Mouse (Mus musculus) mouse trophoblast stem cell (cell line): Measurements from ENCODE around the gene Hecw2.

Experiments used
- in situ Hi-C, 2 experiments: fragments of 300-500 bp; cut with MseI, MboI; formaldehyde crosslinking; loops; 2 replicates in 1 of 2; 3 replicates in 1 of 2; pipeline ENCODE4 v1.15.1; 2025

Gene Hecw2

DNA sequence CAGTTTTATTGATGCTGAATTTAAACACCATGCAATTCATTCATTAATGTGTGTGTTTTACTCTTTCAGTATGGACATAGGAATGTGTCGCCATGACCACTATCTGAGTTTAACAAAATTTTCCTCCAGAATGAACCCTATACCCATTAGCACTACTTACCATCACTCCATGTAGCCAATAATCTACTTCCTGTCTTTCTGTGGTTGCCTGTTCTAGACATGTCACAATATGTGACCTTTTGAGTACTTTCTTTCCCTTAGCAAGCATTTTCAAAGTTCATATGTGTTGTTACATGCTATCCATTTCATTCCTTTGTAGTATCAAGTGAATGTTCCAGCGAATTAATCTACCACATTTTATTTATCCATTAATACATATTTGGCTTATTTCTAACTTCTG is 294.6 kb downstream of the Hecw2 start:
- in situ Hi-C loops: loop anchor here in 1 of 2 experiments (10.0 kb wide), 1 partner anchor 434 kb away; no protein-coding TSS in a partner anchor

DNA sequence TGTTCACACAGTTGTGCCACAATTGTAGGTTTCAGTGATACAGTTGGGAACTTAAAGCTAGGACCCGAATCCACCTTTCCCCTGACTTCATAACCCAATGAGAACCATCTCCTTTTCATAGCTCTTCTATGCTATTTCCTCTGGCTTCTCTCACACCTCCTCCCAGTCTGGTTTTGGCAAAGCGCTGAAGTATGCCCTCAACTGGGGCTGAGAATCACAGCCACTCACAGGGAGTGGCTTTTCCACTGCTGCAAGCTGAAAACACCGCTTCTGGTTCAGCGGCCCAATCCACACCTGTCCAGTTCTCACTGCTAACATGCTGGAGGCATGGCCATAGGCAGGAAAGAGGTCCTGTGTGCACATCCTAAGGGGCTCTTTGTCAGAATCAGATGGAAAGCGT is 300.7 kb downstream of the Hecw2 start:
- in situ Hi-C loops: loop anchor here (10.0 kb wide), 1 partner anchor 169 kb away; no protein-coding TSS in a partner anchor

- in situ Hi-C loops: loop anchor here (10.0 kb wide), 1 partner anchor 166 kb away; no protein-coding TSS in a partner anchor
Measured at GRCm38 (mm10) chr1:53890380-53890779, 304.6 kb downstream of the Hecw2 start.

GRCm38 (mm10) chr1:53889806-53890205 is 305.2 kb downstream of the Hecw2 start:
- in situ Hi-C loops: loop anchor here (10.0 kb wide), 1 partner anchor 165 kb away; no protein-coding TSS in a partner anchor

GRCm38 (mm10) chr1:53882480-53882879 is 312.5 kb downstream of the Hecw2 start:
- in situ Hi-C loops: no loop called here

GRCm38 (mm10) chr1:53875919-53876318 is 319.0 kb downstream of the Hecw2 start:
- in situ Hi-C loops: no loop called here

DNA sequence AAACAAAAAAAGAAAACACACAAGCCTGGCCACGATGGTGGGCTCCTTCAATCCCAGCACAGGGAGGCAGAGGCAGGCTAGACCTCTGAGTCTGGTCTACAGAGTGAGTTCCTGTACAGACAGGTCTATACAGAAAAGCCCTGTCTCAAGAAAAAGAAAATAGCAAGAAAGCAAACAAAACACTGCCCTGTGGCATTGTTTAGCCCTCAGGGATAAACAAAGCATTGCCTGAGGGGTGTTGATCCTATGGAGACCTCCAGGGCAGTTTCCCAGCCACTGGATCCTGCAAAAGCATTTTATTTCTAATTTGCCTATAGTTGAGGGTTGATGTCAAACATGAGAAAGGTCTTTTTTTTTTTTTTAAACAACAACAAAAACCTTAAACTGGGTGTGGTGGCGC is 327.7 kb downstream of the Hecw2 start:
- in situ Hi-C loops: no loop called here

DNA sequence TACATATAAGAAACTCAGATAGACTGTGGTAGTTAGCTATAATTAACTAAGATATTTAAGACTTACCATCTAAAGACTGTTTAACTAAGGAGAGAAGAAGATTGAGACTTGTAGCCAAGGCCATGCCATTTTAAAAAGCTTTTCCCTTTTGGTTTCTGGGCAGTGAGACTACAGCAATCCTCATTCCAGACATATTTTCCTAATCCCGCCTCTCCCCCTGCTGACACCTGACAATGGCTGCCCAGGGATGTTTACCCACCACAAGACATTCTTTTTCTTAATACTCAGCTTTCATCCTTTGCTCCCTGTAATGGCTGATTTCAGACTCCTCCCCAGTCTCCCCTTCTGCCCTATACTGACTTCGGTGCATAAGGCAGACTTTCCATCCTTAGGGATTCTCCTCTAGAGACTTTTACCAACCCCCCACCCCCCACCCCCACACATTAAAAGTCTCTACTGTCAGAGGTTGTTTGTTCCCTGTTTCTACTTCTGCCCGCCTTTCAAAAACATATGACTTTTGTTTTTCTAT is 328.5 kb downstream of the Hecw2 start:
- in situ Hi-C loops: no loop called here

- in situ Hi-C loops: no loop called here
Measured at GRCm38 (mm10) chr1:53864046-53864445, 330.9 kb downstream of the Hecw2 start.

DNA sequence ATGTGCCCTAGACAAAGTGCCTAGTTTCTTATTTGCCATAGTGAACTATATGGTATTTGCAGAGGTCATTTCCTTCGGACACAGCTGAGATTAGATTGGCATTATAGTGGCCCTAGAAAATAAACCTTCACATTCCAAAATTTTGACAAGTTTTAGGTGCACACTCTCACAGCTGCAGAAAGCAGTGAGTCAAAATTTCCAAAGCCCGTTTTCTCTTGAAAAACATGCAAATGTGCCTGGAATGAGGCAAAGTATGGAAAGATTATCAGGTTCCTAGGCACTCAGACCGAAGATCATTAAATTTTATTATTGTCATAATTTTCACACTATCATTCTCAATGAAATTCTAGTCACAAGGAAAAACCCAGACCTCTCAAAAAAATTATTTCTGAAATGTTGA is 334.4 kb downstream of the Hecw2 start:
- in situ Hi-C loops: no loop called here

GRCm38 (mm10) chr1:53859175-53859574 is 335.8 kb downstream of the Hecw2 start:
- in situ Hi-C loops: no loop called here

GRCm38 (mm10) chr1:53856501-53857103 is 338.4 kb downstream of the Hecw2 start:
- in situ Hi-C loops: no loop called here

- in situ Hi-C loops: no loop called here
Measured at GRCm38 (mm10) chr1:53855732-53856131, 339.2 kb downstream of the Hecw2 start.

- in situ Hi-C loops: no loop called here
Measured at GRCm38 (mm10) chr1:53852086-53852610, 342.8 kb downstream of the Hecw2 start.

GRCm38 (mm10) chr1:53851334-53851733 is 343.6 kb downstream of the Hecw2 start:
- in situ Hi-C loops: no loop called here

DNA sequence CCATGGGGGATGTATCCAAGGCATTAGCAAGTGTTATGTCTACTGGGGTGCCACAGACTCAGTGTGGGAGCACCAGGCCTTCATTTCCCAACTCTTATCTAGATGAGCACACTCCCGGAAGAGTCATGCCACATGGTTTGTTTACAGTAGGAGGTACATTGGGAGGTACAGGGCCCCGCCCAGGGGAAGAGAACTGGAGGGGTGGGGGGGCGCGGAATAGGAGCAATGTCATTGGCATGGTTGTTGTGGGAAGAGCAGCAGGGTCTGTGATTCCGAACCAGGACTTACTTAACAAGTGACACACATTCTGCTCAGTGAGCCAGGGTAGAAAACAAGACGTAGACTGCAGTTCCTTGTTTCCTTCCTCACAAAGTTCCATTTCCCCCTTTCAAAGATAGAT is 344.1 kb downstream of the Hecw2 start:
- in situ Hi-C loops: no loop called here

- in situ Hi-C loops: no loop called here
Measured at GRCm38 (mm10) chr1:53846665-53847237, 348.2 kb downstream of the Hecw2 start.

DNA sequence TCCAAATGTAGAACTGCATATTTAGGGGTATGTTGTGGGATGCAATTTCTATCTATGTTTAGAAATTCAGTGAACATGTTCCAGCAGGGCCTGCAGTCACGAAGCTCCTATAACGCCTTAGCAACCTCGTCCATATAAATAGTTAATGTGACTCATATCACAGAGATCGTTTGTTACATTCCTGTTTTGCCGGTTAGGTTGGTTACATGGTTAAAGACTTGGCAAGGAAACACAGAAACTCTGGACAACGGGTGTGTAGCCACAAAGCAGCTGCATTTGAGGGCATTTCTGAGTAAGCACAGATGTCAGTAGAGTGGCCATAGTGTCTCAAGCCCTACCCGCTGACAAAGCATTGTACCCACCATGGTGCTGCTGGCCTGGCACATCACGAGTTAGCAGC is 349.1 kb downstream of the Hecw2 start:
- in situ Hi-C loops: no loop called here

- in situ Hi-C loops: no loop called here
Measured at GRCm38 (mm10) chr1:53844914-53845612, 349.9 kb downstream of the Hecw2 start.

GRCm38 (mm10) chr1:53844122-53844913 is 350.6 kb downstream of the Hecw2 start:
- in situ Hi-C loops: no loop called here

DNA sequence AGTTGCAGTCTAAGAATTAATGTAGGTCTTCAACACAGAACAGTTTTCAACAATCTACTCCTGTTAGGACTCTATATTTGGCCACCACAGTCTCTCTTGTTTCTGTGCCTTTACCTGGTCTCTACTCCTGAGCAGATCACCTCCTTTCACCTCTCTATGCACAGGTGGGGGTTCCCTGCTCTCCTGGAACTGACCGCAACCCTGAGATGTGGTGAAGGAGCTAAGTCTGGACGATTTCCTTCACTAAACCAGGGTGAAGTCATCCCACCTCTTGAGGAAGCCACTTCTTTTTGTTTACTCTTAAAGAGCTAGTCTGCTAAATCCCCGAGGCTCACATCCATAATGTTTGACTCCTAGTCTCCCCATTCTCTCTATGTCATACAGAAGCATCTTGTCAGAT is 351.9 kb downstream of the Hecw2 start:
- in situ Hi-C loops: no loop called here

GRCm38 (mm10) chr1:53841080-53841479 is 353.9 kb downstream of the Hecw2 start:
- in situ Hi-C loops: no loop called here
